Mouse (Mus musculus): ENCODE data around the gene Kcnc1. TPM values are rescaled to one million over a fixed set of nuclear protein-coding genes. Genes with fewer than 3 reads are reported as not detected.

The Kcnc1 gene
- polyA plus RNA-seq, 1 experiment = not detected

DNA sequence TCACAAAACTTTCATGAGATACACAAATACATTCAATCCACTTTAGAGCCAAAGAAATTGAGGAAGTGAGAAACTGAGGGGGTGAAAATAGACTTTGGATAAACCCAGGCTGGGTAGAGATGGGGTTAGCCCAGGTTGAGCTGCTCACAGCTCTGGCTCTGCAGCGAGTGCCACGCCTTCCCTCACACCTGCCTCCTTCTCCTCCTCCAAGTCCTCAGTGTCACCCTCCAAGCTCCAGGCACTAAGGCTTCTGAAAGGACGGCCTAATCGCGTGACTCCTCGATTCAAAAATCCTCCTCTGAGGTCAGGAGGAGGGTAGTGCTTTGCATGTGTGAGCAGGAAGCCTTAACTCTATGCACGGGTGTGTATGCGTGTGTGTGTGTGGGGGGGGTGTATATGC is 66.8 kb downstream of the Kcnc1 start:
- H3K4me1 ChIP-seq (ENCODE audit: control insufficient read depth, insufficient read depth, low read length) = no peaks in the 10 kb centered on the region
- no peak for TF ChIP-seq POLR2A (IDR thresholded peaks at IDR 0.05; ENCODE audit: low read depth, low read length)
- TF ChIP-seq CTCF (IDR thresholded peaks at IDR 0.05; ENCODE audit: borderline replicate concordance, insufficient read depth, low read length) = no peak
- H3K4me3 ChIP-seq (ENCODE audit: insufficient read depth, low read length) = no peak overlapping the region
- H3K27ac ChIP-seq (ENCODE audit: insufficient read depth, low read length) = no peak overlapping the region

DNA sequence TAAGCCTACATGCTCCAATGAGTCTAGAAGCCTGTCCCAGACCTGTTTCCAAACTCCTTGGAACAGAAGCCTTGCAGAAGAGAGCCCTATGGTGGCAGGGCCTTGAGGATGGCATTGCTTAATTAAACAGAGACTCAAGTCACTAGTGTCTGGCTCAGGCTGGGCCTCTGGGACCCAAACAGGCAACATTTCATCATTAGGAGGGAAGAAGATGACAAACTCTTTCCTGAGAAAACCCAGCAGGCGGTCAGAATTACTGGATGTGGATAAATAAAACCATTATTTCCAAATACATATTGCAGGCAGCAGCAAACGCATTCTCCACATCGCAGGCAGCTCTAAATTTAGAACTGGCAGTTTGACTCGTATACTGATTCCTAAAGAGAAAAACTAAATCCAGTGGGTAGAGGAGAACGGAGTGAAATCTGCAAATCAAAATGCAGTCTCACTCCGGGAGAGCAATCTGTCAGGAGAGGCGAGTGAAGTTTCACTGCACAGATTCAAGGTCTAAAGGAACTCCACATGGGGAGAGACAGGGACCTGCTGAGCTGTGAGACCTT is 70.2 kb downstream of the Kcnc1 start:
- Histone ChIP-seq H3K4me3 (ENCODE audit: insufficient read depth, low read length) (no peak overlapping the region), H3K27ac (ENCODE audit: insufficient read depth, low read length) (no peak overlapping the region), H3K4me1 (ENCODE audit: control insufficient read depth, insufficient read depth, low read length) (no peaks in the 10 kb centered on the region)
- TF ChIP-seq POLR2A (IDR thresholded peaks at IDR 0.05; ENCODE audit: low read depth, low read length) (no peak), CTCF (IDR thresholded peaks at IDR 0.05; ENCODE audit: borderline replicate concordance, insufficient read depth, low read length) (no peak)

DNA sequence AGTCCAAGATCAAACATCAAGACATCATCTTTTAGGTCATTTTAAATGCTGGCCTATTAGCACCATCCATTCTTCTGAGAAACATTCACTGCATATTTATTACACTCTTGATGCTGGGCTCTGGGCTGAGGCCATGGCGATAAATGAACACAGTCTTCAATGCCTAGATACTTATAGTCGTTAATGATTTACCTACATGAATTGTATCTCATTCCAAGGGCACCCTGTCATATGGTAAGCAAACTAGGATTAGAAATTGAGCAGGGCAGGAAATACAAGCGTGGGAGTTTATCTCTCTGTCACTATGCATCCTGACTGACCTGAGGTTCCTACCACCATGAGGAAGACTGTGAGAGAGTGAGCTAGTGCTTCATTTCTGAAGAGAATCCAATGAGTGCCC is 73.2 kb downstream of the Kcnc1 start:
- Histone ChIP-seq H3K27ac (ENCODE audit: insufficient read depth, low read length) (no peak overlapping the region), H3K4me1 (ENCODE audit: control insufficient read depth, insufficient read depth, low read length) (no peaks in the 10 kb centered on the region), H3K4me3 (ENCODE audit: insufficient read depth, low read length) (no peak overlapping the region)
- TF ChIP-seq CTCF (IDR thresholded peaks at IDR 0.05; ENCODE audit: borderline replicate concordance, insufficient read depth, low read length) (no peak), POLR2A (IDR thresholded peaks at IDR 0.05; ENCODE audit: low read depth, low read length) (no peak)

DNA sequence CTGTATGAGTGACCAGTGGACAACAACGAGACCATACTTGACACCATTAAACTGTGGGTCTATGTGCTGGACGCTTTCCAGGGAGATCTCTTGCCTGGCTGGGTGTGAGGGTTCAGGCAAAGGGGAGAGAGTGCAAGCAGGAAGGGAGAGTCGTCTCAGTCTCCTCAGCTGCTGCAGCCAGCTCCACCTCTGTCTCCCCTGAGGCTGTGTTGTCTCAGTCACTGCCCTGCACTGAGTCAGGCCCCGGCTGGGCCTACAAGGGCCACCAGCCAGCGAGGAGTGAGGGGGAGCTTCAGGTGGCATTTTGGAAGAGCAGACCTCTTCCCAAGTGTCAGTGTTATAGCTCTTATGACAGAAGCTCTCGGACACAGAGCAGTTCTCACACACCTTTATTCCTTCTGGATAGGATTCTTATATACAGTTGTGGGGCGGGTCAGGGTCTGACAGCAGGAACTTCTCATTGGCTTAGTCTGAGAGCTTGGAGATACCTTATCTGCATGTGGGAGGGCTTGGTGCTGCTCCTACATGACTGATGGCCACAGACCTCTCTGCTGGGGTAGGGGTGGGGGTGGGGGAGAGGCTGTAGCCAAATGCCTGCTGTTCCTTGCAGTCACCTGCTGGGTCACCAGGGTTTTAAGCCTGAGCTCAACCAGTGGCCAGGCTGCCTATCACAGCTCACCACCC is 74.9 kb downstream of the Kcnc1 start:
- Histone ChIP-seq H3K27ac (ENCODE audit: insufficient read depth, low read length) (no peak overlapping the region), H3K4me3 (ENCODE audit: insufficient read depth, low read length) (no peak overlapping the region), H3K4me1 (ENCODE audit: control insufficient read depth, insufficient read depth, low read length) (no peaks in the 10 kb centered on the region)
- TF ChIP-seq POLR2A (IDR thresholded peaks at IDR 0.05; ENCODE audit: low read depth, low read length) = no peak
- TF ChIP-seq CTCF (IDR thresholded peaks at IDR 0.05; ENCODE audit: borderline replicate concordance, insufficient read depth, low read length) = no peak

DNA sequence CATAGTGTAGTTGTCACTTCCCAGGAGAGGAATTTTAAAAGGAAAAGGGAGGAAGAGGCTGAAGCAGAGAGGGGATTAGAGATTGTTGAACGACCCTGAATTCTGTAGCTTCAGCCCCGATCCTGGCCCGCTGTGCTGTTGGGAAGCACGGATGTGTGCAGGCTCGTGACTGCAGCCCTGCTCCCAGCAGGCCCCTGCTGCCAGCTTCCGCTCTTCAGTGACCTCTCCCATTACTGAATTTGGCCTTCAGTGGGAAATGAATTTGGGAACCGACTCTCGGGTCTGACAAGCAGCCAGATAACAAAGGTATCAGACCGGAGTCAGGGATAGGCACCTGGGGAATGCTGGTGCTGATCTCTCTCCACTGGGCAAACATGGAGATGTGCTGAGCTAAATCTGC is 76.8 kb downstream of the Kcnc1 start:
- TF ChIP-seq CTCF (IDR thresholded peaks at IDR 0.05; ENCODE audit: borderline replicate concordance, insufficient read depth, low read length) (no peak), POLR2A (IDR thresholded peaks at IDR 0.05; ENCODE audit: low read depth, low read length) (no peak)
- Histone ChIP-seq H3K27ac (ENCODE audit: insufficient read depth, low read length) (no peak overlapping the region), H3K4me3 (ENCODE audit: insufficient read depth, low read length) (no peak overlapping the region), H3K4me1 (ENCODE audit: control insufficient read depth, insufficient read depth, low read length) (no peaks in the 10 kb centered on the region)

DNA sequence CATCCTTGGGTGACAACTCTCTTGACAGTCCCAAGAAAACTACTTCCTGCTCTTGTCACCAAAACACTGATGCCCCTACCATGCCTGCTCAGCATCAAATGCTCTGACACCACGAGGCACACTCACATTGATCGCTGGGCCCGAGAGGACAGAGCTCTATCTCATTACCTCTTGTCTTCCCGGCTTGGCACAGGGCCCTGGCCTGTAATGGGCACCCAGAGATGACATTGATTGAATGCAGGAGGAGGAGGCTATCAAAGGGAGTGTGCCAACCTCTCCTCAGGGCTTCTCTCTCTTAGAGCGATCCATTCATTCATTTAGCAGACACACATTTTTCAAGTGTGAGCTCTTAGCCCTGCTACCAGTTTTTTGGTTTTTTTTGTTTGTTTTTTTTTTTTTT is 79.2 kb downstream of the Kcnc1 start:
- Histone ChIP-seq H3K4me1 (ENCODE audit: control insufficient read depth, insufficient read depth, low read length) (no peaks in the 10 kb centered on the region), H3K27ac (ENCODE audit: insufficient read depth, low read length) (no peak overlapping the region), H3K4me3 (ENCODE audit: insufficient read depth, low read length) (no peak overlapping the region)
- TF ChIP-seq POLR2A (IDR thresholded peaks at IDR 0.05; ENCODE audit: low read depth, low read length) = no peak

DNA sequence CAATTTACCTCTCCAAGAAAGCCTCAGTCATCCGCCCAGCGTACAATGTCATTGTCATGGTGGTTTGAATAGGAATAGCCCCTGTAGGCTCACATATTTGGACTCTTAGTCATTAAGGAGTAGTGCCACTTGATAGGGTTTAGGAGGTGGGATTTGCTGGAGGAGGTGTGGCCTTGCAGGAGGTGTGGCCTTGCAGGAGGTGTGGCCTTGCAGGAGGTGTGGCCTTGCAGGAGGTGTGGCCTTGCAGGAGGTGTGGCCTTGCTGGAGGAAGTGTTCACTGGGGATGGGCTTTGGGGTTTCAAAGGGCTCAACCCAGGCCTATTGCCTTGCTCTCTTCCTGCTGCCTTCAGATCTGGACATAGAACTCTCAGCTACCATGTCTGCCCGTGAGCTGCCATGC is 81.2 kb downstream of the Kcnc1 start:
- H3K4me1 ChIP-seq (ENCODE audit: control insufficient read depth, insufficient read depth, low read length) = no peaks in the 10 kb centered on the region
- no peak overlapping the region for H3K4me3 ChIP-seq (ENCODE audit: insufficient read depth, low read length)
- H3K27ac ChIP-seq (ENCODE audit: insufficient read depth, low read length) = no peak overlapping the region
- TF ChIP-seq POLR2A (IDR thresholded peaks at IDR 0.05; ENCODE audit: low read depth, low read length) = no peak
- no peak for TF ChIP-seq CTCF (IDR thresholded peaks at IDR 0.05; ENCODE audit: borderline replicate concordance, insufficient read depth, low read length)

DNA sequence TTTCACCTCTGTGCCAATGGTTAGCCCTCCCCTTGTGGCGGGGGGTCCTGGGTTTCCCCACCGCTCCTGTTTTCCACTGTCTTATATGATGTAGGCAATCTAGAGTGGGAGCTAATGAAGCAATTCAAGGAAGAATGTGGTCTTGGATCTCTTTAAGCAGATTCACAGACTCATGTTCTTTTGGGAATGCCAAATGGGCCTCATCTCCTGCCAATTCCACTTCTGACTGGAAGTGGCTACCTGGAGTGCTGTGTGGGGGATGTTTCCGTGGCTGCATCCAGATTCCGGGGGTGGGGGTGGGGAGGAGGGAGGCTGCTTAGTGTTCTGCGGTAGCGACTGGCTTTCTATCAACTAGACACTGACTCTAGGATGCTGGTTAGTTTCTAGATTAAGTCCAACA is 83.5 kb downstream of the Kcnc1 start:
- Histone ChIP-seq H3K4me3 (ENCODE audit: insufficient read depth, low read length) (no peak overlapping the region), H3K4me1 (ENCODE audit: control insufficient read depth, insufficient read depth, low read length) (no peaks in the 10 kb centered on the region), H3K27ac (ENCODE audit: insufficient read depth, low read length) (no peak overlapping the region)
- TF ChIP-seq CTCF (IDR thresholded peaks at IDR 0.05; ENCODE audit: borderline replicate concordance, insufficient read depth, low read length) (no peak), POLR2A (IDR thresholded peaks at IDR 0.05; ENCODE audit: low read depth, low read length) (no peak)

DNA sequence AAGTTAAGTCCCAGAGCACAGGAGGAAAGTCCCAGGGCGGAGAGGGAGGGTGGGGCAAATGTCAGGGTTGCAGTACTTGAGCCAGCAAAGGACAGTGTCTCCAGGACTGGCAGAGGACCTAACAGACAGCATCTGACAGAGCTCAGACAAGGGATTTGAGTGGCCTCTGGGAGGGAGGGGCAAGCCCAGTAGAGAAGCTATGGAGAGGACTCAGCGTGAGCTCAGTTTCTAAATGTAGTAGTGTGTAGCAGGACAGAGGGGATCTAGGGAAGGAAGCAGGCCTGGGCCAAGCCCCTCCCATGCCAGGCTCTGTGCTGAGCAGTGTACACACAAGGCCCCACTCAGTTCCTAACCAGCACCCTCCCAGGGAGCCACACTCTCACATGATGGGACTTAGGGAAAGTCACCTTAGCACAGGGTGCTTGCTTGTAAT is 85.8 kb downstream of the Kcnc1 start:
- TF ChIP-seq CTCF (IDR thresholded peaks at IDR 0.05; ENCODE audit: borderline replicate concordance, insufficient read depth, low read length) (no peak), POLR2A (IDR thresholded peaks at IDR 0.05; ENCODE audit: low read depth, low read length) (no peak)
- Histone ChIP-seq H3K4me3 (ENCODE audit: insufficient read depth, low read length) (no peak overlapping the region), H3K4me1 (ENCODE audit: control insufficient read depth, insufficient read depth, low read length) (no peaks in the 10 kb centered on the region), H3K27ac (ENCODE audit: insufficient read depth, low read length) (no peak overlapping the region)

DNA sequence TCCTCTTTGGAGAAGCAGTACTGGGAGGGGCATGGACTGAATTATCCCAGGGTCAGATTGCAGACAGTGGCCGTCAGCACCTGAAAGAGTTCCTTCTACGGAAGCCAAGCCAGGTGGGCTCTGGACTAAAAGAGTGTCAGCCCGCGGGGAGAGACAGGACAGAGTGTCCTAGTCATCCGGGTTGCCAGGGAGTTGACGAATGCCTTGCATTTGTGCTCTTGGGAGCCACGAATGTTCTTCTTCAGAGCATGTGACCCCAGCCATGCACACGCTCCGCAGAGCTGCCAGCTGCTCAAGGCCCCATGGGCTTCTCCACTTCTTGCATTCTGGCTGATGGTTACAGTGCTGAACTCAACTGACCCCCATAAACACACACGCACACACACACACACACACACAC is 86.8 kb downstream of the Kcnc1 start:
- Histone ChIP-seq H3K4me3 (ENCODE audit: insufficient read depth, low read length) (no peak overlapping the region), H3K27ac (ENCODE audit: insufficient read depth, low read length) (no peak overlapping the region), H3K4me1 (ENCODE audit: control insufficient read depth, insufficient read depth, low read length) (no peaks in the 10 kb centered on the region)
- TF ChIP-seq POLR2A (IDR thresholded peaks at IDR 0.05; ENCODE audit: low read depth, low read length) (no peak), CTCF (IDR thresholded peaks at IDR 0.05; ENCODE audit: borderline replicate concordance, insufficient read depth, low read length) (no peak)
